Mouse (Mus musculus) brain, embryonic 18.5 days (tissue): ENCODE measurements around the gene Lst1.
A peak's percentile ranks its signal among the peaks of the same experiment; 100 is the strongest.

Experiments used
- DNase-seq: peaks from one replicate; pipeline ENCODE4 v3.0.0-alpha.2; 2012; ENCODE audit warnings: low read depth, low spot score

The Lst1 gene

GRCm38 (mm10) chr17:35185639-35186611, 2.3 kb downstream of the Lst1 start:
- DNase-seq, result no peak

DNA sequence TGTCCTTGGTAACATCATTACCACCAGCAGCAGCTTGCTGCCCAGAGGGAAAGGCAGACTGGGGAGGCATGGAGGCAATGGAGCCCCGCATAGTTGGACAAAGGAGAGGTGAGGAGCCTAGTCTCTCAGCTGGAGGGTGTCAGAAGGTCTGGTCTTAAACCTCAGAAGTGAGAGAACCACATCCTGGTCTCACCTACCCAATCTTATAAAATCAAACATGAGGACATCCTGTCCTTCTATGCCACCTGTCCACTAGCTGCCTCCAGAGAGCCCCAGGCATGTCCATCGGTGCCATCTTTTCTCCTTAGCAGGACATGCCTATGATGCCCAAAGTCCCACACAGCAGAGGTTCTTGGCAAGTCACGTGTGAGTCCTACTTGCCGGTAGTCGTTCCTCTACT, 8.1 kb downstream of the Lst1 start:
- no peak for DNase-seq

GRCm38 (mm10) chr17:35178528-35178927, 9.7 kb downstream of the Lst1 start:
- DNase-seq, result no peak

DNA sequence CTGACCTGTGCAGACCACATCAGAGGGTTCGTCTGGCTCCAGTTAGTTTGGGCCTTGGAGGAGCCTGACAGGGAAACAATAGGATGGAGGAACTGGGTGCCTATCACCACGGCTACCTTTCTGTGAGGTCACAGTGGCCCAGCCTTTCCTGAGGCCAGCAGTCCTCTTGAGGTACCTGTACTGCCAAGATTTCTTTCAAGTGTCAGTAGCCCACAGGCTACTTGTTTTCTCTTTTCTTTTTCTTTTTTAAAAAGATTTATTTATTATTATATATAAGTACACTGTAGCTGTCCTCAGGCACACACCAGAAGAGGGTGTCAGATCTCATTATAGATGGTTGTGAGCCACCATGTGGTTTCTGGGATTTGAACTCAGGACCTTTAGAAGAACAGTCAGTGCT, 12.3 kb downstream of the Lst1 start, which contains the start of gene Aif1:
Gene Aif1 (minus strand): TSS at position 101 of the 400 bp plus-strand sequence.
- no peak for DNase-seq

- no peak for DNase-seq
Measured at GRCm38 (mm10) chr17:35175382-35175781, 12.9 kb downstream of the Lst1 start.

DNA sequence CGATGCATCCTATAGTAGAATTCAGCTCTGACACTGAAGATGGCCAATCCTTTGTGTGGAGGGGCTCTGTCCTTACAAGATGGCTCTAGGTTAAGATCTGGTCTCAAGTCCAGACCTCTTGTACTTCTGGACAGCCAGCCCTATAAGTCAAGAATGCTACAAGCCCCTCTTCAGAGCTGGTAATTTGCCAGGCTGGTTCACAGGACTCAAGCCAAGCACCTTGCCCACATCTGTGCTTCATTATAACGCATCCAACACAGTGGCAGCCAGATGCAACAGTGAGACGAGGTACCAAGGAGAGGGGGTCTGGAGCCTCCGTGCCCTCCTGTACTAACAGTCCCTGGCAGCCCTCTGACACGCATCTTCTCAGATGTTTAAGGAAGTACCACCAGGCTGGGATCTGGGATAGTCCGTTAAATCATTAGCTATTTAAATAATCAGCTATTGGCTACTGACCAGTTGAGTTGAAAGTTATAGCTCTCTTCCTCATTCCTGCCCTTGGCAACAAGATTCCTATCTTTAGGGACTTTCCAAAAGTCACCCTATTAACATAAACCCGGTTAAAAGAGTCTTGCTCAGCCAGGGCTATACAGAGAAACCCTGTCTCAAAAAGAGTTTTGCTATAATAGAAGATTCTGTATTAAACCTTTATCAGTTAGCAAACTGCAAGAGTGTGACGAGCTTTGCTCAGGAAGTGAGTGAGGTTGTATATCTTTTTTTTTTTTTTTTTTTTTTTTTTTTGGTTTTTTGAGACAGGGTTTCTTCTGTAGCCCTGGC, 13.8 kb downstream of the Lst1 start:
- DNase-seq, result no peak

DNA sequence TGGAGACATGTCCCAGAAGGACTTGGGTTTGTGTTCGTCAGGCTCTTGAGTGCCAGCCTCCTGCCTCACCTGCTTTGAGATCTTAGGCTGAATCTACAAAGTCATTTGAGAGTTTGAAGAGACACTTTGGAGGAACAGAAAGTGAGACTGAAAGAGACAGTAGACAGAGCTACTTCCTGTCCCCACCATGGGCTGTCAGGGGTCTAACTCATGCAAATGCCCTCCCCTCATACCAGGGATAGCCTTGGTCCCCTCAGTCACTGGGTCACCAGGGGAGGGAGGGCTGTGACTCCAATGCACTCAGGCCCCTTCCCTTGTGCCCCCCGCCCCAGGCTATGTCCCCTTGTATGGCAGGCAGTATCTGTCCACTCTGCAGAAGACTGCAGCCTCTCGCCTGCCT, 14.9 kb downstream of the Lst1 start:
- no peak for DNase-seq

DNA sequence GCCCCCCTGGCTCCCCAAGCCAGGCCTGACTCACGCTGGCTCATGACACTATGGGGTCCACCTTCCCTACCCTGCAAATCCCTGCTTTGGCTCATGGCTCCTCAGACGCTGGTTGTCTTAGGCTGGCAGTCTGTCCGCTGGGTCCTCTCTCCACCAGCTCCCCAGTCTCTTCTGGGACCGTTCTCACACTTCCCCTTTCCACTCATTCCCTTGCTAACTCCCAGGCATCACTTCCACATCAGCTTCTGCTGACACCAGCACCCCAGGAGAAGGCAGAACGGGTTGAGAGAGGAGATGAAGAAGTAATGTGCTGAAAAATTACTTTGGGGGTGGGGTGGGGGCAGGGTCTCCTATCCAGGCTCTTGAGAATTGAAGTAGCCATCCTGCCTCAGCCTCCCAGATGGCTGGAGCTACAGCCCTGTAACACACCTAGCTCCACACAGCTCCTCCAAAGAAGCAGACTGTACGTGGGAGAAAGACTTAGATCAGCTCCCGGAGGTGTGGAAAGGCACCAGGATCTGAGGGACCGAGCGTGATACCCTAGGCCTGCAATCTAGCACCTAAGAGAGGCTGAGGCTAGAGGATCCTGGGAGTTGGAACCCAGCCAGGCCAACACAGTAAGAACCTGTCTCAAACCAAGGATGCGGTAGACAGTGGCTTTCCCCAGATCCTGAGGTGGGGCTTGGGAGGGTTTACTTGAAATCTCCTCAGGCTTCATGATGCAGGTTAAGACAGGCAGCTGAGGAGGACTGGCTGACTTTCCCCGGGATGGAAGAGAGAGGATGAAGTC, 15.6 kb downstream of the Lst1 start:
- no peak for DNase-seq

DNA sequence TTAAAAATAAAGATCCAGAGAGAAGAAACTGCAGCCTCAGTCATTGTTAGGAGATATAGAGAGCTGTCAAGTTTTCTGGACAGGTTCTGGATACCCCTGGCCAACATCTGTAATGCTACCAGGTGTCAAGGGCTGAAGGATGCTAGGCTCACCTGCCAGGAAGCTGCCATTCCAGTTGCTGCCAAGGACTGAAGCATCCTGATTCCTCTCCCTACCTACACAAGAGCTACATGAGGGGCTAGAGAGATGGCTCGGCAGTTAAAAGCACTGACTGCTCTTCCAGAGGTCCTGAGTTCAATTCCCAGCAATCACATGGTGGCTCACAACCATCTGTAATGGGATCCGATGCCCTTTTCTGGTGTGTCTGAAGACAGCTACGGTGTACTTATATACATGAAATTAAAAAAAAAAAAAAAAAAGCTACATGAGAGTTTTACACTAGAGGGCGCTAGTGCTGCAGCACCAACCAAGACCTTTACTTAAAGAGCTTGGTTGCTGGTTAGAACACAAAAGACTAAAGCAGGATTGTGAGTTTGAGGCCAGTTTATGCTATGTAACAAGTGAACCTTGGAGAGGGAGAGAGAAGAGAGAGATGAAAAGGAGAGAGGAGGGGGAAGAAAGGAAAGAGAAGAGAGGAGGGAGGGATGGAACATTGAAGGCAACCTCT, 19.6 kb downstream of the Lst1 start:
- no peak for DNase-seq

DNA sequence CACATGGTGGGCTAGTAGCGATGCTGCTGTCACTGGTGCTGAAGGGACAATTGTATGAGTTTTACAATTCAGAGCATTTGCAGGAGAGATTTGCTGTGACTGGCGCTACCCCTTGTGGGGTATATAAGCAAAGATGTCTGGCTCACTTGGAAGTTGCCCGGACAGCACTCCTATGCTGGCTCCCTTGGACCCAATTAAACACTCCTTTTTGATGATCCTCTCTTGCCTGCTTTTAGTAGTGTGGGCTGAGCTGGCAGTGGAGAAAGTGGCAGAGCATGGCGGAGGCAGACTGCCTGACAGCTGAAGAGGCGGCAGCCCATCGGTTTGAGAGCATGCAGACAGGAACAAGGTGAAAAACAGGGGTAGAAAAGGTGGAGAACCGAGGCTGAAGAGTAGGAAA, 20.4 kb downstream of the Lst1 start:
- no peak for DNase-seq

- peak; percentile 63 for DNase-seq
Measured at GRCm38 (mm10) chr17:35166352-35167035, 21.7 kb downstream of the Lst1 start.

DNA sequence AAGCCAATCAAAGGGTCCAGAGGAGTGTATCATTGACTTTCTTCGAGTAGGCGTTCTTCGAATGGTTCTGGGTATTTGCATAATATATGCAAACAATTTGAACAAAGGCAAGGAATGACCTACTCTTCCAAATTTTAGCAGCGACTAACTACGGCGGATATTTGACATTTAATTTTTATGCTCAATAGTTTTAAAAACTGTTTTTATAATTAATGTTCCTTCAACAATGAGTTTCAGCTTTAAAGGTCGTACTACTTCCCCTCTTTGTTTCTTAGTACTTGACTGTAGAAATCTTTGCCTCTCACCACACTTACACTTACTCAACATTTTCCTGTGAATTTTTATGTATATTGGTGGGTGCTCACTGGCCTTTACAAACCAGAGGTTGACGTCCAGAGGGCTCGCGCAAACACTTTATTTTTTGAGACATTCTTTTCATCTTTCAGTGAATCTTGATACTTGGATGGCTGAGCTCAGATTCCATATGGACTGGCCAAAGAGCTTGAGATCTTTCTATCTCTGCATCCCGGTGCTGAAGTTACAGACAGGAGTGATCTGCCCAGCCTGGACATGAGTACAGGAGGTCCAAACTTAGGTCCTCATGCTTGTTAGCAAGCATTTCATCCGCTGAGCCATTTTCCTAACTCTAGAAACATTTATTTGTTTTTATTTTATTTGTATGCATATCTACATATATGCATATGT, 22.6 kb downstream of the Lst1 start:
- DNase-seq, result no peak

GRCm38 (mm10) chr17:35164568-35165450, 23.4 kb downstream of the Lst1 start, which contains the start of gene Prrc2a:
TSS of gene Prrc2a (minus strand) at chr17:35164897.
- peak; percentile 99 for DNase-seq

DNA sequence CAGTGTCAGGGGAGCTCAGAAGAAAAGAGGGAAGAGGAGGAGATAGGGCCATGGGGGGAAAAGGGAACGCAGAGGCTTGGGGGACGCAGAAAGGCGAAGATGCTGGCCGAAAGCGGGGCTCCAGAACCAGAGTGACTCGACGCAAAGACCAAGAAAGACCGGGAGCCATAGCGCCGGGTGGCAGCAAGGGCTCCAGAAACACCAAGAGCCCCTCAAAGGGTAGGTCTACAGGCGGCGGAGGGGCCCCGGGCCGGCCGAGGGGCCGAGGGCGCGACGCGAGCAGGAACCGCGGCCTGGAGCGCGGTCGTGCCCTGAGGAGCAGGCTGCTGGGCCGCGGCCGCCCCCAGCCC, 24.0 kb downstream of the Lst1 start:
- no peak for DNase-seq

DNA sequence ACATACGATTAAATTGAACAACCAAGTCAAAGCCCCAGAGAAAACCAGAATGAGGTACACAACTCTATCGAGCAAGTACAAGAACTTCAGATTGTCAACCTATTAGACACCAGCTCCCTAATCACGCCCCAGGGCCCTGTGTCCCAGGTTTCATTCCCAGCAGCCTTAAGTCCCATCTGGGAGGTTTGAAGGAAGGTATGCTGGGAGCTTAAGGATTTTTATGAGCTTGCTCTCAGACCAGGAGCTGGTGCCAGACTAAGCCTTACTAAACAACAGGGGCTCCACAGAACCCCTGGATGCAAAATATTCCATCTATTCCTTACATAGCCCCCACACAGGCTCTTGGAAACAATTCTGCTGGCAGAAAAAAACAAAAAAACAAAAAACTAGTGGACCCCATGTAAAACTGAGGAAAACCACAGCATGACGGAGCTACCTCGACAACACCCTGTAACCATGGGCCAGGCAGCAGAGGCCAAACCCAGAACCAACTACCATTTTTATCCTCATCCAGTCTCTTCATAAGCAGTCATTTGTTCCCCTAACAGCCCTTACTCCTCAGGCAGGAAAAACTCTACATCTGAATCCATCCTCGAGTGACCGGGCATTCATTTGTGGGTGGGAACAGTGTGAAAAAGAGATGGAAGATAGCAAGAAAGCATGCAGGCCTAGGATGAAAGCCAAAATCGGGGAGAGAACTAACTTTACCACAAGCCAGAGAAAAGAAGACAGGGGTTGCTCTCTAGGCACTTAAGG, 24.7 kb downstream of the Lst1 start:
- DNase-seq, result no peak

- DNase-seq, result no peak
Measured at GRCm38 (mm10) chr17:35162730-35163129, 25.5 kb downstream of the Lst1 start.

DNA sequence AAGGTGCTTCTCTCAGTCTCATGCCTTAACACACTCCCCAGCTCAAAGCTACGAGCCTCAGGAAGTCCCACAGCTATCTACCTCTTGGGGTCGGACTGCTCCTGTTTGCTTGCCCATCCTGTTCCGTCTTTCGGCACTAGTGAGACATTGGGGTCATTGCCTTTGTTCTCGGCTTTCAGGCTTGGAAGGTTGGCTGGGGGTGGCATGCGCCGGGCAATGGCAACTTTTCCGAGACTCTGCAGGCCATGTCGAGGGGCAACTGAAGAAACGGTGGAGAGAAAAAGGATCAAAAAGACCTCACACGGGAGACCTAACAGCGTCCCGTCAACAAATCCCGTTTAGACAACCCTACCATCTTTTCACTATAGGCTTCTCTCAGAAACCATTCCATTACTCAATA, 26.1 kb downstream of the Lst1 start:
- DNase-seq, result no peak

DNA sequence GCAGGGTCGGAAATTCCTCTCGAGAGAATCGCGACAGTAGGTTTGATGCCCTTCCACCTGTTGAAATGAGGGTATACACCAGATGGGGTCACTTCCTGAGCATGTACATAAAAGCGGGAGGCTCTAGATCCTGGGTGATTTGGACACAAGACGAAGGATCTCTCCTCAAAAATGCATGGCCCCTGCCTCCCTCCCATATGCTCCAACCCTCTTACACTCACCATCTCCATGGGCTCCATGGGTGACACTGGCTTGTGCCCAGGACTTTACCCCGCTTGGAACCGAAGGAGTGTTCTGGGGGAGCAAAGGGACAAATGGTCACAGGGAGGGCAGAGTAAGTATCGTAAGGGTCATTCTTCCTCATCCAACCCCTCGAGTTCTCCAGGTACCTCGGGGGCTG, 26.8 kb downstream of the Lst1 start:
- DNase-seq, result no peak
